Mouse (Mus musculus): ENCODE measurements at regions not wholly inside any gene's neighbourhood (a gene's known extent, or its start where the extent isn't known, plus 50 kb on each side); places are given as distances from the start of the nearest gene placed in this dataset.

DNA sequence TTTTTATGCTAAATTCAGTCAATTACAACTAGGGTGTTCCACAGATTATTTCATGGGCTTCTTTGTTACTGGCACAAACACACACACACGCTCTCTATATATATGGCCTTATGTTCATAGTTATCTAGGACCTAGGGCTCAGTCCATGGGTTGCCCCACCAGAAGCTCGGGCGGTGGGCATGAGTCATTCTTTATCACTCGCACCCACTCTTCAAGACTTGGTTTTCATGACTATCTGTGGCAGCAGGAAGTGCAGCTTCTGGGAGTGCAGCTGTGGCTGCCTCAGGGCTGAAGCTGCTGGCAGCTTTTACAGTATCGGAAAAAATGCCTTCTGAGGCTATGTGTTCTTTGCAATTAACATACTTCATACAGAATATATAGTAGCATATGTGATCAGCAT, 198.7 kb downstream of the Ipo11 start:
- DNase-seq, result no peak

DNA sequence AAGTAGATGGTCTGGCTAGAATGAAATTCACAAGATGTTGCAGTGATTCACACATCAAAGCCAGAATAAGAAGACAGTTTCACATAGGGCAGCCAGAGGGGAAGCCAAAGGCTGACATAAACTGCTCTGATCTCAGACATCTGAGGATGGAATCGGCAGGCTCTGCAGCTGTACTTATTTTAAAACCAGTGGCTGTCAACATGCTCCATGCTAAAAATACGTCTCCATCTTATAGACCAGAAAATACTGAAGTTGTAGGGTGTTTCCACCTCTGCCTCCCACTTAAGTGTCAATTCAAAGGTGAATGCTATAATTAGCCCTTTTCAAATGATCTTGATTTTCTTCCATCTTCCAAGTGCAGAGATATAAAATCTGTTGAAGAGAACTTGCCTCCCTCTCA, 202.4 kb downstream of the Ipo11 start:
- no peak for DNase-seq

DNA sequence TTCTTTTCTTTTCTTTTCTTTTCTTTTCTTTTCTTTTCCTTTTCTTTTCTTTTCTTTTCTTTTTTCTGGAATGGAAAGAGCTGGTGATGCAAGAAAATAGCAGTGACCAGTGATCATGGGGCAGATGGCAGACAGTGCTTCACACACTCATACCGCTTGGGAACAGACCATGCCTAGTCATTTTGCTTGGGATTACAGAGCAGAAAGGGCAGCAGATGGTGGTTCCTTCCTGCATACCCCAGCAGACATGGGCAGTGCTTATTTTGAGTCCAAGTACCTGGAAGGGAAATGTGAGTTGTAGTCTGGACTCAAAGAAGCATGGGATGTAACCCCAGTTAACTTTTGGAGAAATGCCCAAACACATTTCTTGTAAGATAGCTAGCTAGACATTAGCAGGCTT, 203.9 kb downstream of the Ipo11 start:
- DNase-seq, result no peak

DNA sequence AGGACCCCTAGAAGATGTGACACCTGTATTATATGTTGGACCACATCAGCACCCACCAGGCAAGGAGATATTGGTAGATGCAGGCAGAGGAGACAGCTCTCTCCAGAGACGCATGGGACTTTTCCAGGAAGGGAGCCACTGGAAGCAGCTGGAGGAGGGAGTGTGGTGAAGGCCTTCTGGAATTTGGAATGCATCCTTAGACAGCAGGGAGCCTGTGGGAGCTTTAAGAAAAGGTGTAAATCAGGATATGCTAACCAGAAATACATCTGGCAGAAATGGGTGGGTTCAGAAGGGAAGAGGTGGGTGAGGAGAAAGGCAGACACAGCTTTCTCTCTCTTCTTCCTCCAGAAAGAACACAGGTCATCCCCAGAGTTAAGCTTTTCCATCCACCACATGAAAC, 213.4 kb downstream of the Ipo11 start:
- DNase-seq, result no peak

DNA sequence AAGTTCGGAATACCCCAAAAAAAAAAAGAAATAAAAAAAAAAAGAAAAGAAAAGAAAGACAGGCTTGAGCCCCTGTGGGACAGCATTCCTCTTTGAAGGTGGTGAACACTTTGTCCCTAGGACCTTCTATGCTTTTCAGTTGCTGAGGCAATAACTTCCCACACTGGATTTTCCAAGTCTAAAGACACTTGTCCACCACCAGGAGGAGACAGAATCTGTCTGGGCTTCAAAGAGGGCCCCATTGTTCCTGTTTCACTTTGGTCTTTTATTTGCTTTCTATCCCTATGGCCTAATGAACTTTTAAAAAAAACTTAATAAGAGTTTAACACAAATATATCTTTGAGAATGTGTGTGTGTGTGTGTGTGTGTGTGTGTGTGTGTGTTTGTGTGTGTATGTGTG, 215.6 kb downstream of the Ipo11 start:
- no peak for DNase-seq

DNA sequence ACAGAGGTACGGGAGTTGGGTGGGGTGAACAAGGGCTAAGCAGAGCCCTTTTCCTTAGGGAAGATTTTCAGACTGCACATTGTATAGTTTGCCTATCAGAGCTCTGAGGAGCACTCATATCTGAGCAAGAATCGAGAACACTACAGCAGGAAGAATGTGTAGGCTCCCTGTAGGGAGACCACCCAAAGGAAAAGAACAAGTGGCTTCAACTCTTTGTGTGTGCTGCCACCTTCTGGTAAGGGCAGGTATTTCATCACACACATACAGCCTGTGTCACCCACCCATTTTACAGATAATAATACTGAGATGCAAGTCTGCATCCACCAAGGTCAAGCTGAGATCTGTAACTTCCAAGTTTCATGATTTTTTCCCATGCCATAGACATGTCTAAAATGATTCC, 221.0 kb downstream of the Ipo11 start:
- peak; percentile 29 for DNase-seq

DNA sequence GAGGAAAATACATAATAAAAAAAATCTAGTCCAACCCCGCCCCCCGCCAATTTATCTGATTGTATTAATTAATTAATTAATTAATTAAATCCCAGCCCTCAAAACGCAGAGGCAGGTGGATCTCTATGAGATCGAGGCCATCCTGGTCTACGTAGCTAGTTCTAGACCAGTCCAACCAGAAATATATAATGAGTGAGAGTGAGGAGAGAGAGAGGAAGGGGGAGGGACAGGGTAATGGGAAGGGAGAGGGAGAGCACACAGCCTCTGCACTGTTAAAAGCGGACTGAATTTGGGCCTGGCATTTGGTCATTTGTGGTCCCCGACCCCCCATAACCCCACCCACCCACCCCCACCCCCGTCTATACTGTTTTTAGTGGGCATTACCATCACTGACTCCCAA, 221.5 kb downstream of the Ipo11 start:
- DNase-seq, result no peak

DNA sequence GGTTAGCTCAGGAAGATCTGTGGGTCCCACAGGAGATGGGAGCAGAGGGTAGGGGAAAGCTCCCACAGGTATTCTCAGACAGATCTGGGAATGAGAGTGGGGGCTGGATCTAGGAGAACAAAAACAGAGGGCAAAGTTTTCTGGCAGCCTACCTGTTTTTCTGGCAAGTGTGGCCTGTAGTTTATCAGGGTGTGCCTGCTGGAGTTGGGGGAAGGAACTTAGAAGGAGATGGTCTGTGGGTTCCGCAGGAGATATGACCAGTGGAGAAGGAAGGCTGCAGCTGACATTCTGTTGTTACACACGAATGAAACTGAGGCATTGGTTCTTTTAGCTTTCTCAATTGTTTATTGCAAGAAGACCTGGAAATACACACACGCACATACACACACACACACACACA, 226.2 kb downstream of the Ipo11 start:
- DNase-seq, result no peak

DNA sequence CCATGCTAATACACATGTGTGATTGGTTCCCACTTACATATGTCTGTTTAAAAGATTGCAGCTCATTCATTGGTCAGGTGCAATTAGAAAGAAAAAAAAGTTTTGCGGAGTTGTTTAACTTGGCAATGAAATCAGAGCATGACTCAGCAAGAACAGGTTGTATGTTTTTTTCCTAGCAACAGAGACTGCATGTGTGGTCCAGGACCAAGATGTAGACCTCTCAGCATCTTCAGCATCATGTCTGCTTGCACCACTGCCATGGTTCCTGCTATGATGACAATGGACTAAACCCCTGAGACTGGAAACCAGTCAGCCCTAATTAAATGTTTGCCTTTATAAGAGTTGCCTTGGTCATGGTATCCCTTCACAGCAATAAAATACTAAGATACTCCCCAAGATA, 236.4 kb downstream of the Ipo11 start:
- no peak for DNase-seq

DNA sequence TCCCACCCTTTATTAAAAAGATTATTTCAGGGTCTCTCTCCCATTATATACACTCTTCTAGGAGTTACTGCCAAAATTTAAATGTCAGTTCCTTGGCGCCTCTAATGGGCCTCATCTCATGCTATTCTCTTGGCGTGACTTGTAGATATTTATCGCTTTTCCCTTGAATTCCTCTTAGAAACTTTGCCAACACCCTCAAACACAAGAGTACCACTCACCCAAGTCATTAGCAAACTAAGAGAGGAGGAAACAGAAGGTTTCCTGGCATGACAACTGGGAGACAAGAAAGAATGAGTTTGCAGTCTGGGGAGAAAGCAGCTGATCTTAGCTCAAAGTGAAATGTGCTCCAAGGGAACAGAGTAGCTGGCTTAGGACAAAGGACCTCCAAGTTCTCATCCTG, 236.8 kb downstream of the Ipo11 start:
- DNase-seq, result no peak

DNA sequence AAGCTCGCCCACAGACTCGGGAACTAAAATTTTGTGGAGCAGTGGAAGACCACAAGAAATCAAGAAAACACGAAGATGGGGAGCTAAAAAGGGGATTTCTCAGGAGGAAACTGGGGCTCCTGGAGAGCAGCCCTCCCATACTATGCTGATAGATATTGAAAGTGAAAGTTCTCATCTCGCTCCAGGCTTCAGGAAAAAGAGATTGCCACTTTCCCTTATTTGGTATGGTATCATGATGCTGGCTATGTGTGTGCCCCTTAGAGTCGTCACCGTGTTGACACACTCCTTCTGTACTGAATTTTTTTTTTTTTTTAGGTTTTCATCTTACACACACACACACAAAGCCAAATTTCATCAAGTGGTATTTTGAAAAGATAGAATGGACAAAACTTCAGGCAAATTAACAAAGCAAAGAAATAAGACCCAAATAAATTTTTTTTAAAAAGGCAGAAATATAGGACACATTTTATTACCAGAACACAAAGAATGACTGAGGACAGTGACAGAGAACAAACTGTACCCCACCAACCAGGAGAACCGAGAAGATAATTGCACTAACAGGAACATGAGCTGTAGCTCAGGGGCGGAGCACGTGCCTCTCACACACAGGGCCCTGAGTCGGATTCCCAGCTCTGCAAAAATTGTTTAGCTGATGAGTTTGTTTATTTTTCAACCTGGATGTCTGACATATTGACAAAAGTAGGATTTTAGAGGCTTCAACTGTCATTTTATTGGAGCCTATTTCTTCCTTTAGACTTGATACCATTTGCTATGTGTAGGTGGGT, 244.8 kb downstream of the Ipo11 start:
- DNase-seq, result no peak

DNA sequence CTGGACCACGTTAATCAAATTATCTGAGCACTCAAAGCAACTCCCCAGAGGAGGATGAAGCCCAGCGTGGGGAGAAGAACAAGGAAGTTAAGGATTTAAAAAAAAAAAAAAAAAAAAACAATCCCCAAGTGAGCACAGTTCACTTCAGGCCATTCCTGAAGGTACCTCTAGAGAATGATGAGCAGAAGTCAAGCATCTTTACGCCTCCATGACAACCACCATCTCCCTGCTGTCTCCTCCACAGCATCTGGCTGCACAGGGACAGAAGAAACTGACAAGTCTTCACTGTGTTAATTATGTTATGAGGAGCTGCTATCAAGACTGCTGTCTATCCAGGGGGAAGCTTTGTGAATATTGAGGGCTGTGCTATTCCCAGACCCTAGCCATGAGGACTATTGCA, 246.6 kb downstream of the Ipo11 start:
- DNase-seq, result no peak

DNA sequence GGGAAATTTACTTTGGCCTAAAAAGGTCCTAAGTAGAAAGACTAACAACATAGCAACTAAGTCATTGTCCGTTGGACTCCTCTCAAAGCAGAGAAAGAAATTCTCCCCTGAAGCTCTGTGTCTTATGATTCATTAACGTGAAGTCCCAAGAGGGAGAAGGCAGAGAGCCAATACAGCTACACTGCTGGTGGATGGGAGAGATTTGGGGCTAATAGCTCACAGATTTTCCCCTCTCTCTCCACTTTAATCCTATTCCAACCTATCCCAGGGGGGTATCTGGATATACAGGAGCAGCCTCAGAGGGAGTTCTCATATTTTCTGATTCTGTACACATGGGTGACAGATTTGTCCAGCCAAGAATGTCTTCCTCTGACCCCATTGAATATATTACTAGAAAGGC, 247.1 kb downstream of the Ipo11 start:
- no peak for DNase-seq

DNA sequence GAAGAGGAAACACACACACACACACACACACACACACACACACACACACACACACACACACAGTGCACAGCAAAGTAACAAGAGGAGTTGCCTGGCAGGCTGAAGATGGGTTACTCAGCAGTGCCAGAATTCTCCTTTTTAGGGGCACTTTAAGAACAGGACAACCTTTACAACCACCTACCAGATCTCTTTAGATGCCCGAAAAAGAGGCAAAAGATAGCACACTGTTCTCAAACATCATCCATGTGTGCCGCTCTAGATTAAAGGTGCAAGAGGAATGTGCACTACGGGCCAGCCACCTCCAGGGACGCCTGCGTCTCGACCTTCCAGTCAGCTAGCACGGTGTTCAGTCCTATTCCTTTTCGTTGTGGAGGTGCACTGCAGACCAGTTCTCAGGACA, 247.7 kb downstream of the Ipo11 start:
- no peak for DNase-seq

DNA sequence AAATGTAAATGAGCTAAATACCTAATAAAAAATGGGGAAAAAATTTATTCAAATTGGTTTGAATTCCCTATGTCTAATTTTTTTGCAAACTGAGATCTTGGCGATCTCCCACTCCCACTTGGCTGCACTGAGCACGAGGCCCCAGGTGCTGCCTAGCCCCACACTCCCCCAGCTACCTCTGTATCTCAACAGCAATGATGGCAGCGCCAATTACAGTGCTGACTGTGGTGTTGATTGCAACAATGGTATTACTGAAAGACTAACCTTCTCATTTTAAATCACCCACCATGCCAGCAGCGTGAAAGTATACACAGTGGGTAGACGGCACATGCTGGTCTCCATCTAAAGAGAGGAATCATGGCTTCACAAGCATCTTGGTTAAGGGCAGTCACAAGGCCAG, 267.1 kb downstream of the Ipo11 start:
- DNase-seq, result no peak

DNA sequence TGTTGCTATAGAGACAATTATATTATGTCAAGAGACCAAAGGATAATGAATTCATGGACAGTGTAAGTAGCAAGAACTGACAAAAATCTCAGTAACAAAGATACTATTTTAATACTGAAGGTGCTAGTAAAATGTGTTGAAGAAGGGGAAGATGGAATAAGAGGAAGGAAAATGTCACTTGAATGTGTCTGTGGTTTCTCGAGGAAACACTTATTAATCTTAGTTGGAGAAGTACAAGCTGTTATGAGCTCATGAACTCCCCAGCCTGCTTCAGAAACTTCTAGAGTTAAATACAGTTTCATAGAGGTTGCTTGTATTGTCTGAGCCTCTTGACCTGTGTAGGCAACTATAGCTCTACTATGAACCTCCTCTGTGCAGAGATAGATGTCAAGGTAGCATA, 274.6 kb downstream of the Ipo11 start:
- no peak for DNase-seq

DNA sequence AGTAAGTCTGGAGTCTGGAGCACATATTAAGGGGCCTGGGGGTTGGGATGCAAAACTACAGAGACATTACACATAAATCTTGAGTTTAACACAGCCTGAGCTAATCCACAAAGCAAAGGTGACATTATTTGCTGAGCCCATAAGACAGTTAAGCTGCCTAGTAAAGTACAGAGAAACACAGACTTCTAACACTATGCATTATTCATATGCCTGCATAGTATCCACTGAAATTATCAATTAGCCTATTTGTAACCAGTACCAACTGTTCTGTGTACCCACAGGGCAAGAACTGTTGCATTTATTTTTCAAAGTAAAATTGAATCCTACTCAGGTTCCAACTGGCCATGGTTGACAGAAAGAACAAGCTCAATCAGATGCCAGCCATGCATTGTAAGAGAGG, 287.4 kb downstream of the Ipo11 start:
- no peak for DNase-seq

DNA sequence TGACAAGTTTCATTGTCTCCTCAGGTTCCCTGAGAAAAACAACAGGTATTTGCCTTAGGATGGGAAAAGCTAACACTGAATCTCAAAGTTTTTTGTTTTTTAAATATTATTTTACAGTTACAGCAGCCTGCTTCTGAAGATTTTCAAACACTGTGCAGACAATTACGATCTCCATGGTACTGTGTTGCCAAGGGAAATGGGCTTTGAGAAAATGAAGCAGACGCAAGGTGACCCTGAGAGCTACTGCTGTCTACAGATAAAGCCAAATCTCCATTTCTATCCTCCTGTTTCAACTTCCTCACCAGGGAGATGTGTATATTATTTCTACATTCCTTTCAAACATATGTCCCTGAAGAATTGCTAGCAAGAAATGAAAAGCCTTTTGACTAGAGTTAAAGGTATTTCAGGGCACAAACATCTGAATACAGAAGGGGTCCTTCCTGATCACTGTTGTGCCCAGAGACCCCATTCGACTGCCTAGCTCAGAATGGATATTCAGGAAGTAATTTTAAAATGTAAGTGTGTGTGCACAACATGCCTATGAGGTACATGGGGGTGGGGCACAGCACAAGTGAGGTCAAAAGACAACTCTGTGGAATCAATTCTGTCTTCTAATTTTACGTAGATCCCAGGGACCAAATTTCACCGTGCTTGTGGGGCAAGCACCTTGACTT, 293.3 kb downstream of the Ipo11 start:
- no peak for DNase-seq

DNA sequence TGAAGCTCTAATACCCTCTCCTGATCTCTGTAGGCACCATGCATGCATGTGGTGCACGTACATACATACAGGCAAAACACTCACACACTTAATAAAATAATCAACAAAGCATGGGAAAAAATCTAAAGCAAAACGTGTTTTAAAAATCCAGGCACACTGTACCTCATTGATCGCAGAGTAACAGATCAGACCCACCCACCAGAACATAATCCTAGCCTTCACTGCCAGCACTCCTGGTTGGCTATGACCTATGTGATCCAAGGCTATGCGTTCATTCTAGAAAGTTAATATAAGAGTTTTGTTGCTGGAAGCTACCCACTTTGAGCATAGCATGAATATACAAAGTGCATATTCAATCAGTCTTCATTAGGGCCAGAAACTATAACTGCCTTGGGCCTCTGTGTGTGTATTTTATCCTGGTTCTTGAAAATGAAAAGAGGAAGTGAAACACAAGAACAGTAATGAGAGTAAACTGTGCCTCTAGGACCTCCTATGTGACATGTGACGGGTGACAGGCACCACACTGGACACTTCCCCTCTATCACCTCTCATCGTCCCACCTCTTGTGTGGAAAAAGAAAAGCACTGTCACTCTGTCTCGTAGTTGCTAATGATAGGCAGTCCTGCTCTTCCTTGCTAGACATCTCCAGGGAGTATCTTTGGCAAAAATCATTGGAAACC, 297.9 kb downstream of the Ipo11 start:
- DNase-seq, result no peak

DNA sequence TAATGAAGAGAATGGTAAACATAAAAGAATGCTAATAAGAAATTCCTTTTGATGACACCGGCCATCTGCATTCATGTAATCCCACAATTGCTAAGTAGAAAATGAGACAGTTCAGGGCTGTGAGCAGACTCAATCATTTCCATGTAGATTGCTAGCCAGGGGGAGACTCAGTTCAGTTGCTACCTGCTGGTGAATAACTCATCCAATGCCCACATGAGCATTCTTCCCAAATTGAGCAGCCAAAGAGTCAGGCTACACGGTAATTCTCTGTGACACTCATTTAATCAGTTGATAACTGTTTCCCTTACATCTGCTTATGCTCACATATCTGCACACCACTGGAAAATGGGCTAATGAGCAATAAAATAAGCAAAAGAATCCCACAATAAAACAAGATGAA, 345.0 kb downstream of the Ipo11 start:
- DNase-seq, result no peak

DNA sequence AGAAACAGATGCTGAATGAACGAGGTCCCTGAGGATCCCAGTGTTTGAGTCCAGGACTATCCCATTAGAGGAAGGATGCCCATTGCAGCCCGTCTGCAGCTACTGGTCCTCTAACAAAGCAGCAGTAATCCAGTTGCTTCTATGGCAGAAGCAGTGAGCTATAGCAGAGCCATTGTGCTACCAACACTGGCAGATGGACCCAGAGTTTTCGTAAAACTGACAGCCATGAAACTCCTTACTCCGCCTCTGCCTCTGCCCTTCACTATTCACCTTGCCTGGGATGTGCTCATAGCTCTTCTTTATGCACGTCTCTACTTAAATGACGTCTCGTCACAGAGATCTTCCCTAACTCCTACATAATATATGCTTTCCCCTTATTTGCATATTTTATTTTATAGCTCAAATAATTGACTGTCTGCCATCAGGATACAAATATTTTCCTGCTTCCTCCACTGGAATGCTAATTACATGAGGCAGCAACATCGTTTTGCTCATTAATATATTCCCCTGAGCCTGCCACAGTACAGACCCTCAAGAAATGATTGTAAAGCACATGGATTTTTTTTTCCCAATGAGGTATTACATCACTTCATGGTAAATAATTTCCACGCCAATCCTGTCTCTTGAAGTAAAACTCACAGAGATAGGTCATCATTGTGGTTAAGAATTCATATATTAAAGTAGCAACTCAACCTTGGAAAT, 368.9 kb downstream of the Ipo11 start:
- DNase-seq, result no peak

DNA sequence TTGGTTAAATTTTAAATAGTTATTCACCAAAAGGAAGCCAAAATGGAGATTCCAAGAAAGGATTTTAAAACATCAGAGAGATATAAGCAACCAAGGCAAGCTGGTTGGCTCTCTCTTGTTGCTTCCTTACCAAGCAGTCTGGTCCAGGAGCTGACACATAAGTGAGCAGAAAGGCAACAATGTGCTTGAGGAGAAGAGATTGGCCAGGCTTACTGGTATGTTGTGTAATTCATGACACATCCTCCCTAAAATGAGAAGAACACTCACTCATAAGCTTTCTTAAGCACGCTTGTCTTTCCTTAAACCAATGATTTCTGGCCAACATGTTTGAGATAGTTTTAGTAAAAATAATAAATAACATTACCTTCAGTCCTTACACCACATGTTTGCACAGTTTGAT, 374.2 kb downstream of the Ipo11 start:
- DNase-seq, result no peak

DNA sequence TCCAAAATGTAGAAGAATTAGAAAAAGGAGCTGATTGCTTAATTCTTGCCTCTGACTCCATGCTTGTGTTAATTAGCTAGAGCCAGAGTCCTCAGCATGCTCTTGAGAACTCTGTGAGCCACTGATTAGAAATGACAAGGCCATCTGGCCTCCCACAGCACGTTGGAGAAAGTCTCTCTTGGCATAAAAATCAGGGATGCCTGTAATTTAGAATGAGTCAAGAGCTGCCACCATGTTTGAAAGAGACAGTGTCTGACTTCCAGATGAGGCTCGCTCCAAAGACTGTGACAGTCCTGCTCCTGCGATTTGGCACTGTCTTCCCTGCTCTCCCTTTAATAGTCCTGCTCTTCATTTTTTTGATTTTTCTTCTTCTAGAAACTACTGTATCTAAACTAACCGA, 374.6 kb downstream of the Ipo11 start:
- no peak for DNase-seq

All from embryo, embryonic 11 days (tissue).